Mouse (Mus musculus) adrenal gland, postnatal 4 days (tissue): ENCODE measurements at regions not wholly inside any gene's neighbourhood (a gene's known extent, or its start where the extent isn't known, plus 50 kb on each side); places are given as distances from the start of the nearest gene placed in this dataset. TPM values are rescaled to one million over a fixed set of nuclear protein-coding genes. Genes with fewer than 3 reads are reported as not detected.

ENCODE experiments used
- DNase-seq, 2 experiments: peaks; one replicate each; pipeline ENCODE4 v3.0.0; 2021 to 2022; ENCODE audit warnings: low spot score in 2 of 2, mixed read lengths in 2 of 2
- microRNA-seq: library from miRNA; unstranded; fragments of <30 nt; microRNA quantifications from one replicate; pipeline ENCODE4 v1.2.0, GENCODE M21; 2021

GRCm38 (mm10) chr13:70903831-70904230 lies 62.2 kb upstream of the Adamts16 start:
- no peak for DNase-seq

- DNase-seq: no peak
Observed at GRCm38 (mm10) chr13:70903150-70903549, 61.5 kb upstream of the Adamts16 start.

DNA sequence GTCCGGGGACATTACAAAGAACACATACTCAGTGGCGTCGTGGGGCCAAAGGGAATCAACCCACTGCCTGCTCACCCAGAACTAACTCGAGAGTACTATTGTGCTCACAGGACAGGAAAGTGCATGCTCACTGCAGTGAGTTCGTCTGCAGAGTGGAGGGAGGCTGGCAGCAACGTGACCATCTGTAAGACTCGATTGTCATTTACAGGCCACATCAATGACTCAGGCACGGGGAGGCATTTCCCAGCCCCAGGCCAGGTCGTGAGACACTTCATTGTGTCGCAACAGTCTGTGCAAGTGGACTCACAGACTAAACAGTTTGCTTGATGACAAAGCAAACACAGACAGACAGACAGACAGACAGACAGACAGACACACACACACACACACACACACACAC lies 61.1 kb upstream of the Adamts16 start:
- no peak for DNase-seq

GRCm38 (mm10) chr13:70891634-70892033 lies 50.0 kb upstream of the Adamts16 start:
- no peak for DNase-seq

Small RNA genes lying in the stretch of these regions (microRNA-seq; reads per million reads assigned to microRNA genes)
- gene Mir466f-4: not detected
